Mouse (Mus musculus) gastrocnemius, postnatal 10 days (tissue): ENCODE data around the gene Gm6525. TPM values are rescaled to one million over a fixed set of nuclear protein-coding genes. Genes with fewer than 3 reads are reported as not detected.

Experiments used
- DNase-seq: peaks from one replicate; pipeline ENCODE4 v3.0.0; 2021; ENCODE audit warnings: mixed read lengths
- total RNA-seq, 2 experiments: library from RNA; stranded (reverse); gene quantifications; 2 replicates each; pipeline ENCODE4 v1.2.3; 2021

The Gm6525 gene
- total RNA-seq, 2 experiments from 2014 or later, result 0.31 TPM; not detected in 1

DNA sequence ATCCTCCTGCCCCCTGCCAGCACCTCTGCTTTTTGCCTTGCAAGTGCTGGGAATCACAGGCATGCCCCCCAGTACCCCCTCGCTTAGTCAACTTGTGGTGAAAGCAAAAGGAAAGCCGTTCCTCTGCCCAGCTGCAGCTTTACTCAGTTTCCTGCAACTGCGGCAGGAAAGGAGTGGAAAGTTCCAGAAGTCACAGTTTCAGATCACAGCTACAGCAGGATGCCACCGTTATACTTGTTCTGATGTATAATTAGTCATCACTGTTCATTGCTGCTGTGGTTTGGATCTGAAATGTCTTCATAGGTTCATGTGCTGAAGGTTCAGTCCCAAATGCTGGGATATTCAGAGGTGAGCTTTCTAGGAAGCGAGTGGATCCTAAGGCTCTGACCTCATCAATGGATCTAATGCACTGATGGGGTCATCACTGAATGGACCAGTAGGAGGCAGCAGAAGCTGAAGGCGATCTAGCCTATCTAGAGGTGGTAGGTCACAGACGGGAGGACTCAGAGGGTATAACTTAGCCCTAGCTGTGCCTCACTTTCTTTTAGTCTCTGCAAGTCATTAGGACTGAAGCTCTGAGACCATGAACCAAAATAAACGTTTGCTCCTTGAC is 4.4 kb upstream of the Gm6525 start:
- no peak for DNase-seq

- no peak for DNase-seq
Measured at GRCm38 (mm10) chr3:84172406-84172805, 1.5 kb upstream of the Gm6525 start.

- peak; percentile 74 for DNase-seq
Measured at GRCm38 (mm10) chr3:84175337-84176315, 1.7 kb downstream of the Gm6525 start.

- DNase-seq, result no peak
Measured at GRCm38 (mm10) chr3:84177834-84178233, 3.9 kb downstream of the Gm6525 start.

DNA sequence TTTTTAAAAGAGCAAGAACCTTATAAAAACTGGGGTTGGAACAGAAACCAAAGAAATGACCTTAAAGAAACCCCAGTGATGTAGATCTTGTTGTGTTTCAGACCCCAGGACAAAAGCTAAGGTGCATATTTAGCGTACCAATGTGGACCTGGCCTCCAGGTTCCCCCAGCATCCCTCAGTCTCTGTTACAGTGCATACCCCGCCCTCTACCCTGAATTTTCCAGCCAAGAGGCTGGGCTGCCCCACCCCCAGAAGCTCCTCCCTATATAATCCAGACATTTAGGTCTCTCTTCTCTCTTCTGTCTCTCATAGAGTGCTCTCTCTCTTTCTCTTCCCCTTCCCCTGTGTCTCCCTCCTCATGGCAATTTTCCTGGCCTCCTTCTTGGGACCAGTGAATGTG is 6.4 kb downstream of the Gm6525 start:
- no peak for DNase-seq

DNA sequence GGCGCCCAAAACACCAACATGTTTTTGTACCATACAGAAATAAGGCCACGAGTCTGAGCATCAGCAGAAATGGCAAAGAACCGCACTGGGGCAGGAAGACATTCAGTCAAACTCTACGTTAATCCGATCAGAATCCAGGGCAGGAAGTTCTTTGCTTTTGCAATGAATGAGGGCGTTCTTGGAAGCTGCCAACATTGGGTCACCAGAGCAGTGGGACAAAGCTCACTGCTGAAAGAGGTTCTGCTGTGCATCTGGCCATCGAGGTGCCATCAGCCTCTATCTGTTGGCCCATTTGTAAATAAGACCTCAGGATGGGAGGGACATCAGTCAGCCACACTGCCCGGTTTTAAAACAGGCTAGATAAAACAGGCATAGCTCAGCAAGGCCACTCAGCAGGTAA is 7.2 kb downstream of the Gm6525 start:
- DNase-seq, result no peak

DNA sequence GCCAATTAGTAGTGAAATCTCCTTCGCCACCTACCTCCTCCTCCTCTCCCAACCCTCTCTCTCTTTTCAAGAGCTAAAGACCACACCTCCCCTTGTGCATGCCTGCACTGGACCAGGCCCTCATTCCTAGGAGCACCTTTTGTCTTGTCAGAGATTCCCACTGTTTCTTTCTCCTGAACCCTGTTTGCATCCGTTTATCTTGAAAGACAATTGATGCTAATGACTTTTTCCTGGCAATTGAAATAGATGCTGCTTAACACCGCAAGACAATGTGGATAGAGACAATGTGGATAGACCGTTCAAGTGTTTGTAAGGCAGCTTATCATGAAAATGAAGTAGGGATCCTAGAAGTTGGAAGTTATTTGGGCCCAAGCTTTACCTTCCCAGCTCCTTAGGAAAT is 7.8 kb downstream of the Gm6525 start:
- no peak for DNase-seq

GRCm38 (mm10) chr3:84189629-84190173 is 15.8 kb downstream of the Gm6525 start:
- no peak for DNase-seq

- DNase-seq, result peak; percentile 20
Measured at GRCm38 (mm10) chr3:84190513-84191061, 16.7 kb downstream of the Gm6525 start.

DNA sequence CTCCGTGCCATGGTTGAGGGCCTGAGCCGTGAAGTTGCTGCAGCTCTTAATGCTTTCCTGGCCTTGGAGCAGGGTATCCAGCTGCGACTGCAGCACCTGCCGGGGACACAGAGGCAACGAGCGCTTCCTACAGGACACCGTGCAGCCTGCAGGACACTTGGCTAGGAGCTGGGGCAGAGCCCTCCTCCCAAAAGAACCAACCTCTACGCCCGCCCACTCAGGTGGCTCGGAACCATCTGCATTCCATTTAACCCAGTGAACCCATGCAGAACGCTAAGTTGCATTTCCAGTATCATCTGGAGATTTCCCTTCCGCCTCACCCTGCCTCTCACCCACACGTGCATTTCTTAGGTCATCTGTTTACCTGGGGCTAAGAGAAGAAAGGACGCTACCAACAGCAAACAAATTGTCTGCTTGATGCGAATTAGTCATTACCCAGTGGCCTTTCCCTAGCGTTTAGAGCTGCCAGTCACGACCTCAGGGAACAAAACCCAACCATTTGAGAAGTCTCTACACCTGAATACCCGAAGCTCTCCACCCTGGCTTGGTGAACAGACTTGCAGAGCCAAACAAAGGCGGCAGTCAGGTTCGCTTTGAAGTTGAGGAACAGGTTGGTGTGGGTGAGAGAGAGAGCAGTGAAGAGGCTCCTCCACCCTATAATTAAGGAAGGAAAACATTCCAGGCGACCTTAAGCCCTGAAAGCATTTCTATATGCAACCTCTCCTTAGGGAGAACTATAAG is 17.4 kb downstream of the Gm6525 start:
- DNase-seq, result no peak

- no peak for DNase-seq
Measured at GRCm38 (mm10) chr3:84193881-84194280, 20.0 kb downstream of the Gm6525 start.

GRCm38 (mm10) chr3:84198229-84198628 is 24.3 kb downstream of the Gm6525 start:
- no peak for DNase-seq

DNA sequence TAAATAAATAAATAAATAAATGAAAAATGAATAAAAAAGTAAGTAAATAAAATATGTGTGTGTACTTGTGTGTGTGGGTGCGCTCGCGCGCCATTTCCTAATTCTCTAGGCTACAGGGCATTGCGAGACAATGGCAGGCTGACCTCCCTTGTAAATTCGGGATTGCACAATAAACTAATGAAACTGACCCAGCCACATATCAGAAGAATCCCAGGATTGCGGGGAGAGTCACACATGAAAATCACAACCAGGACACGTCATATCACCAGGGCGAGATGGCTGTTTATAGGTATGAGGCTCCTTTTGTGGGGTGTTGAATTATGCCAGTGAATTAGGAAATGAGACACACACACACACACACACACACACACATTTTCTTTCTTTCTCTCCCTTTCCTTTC is 25.6 kb downstream of the Gm6525 start:
- no peak for DNase-seq

DNA sequence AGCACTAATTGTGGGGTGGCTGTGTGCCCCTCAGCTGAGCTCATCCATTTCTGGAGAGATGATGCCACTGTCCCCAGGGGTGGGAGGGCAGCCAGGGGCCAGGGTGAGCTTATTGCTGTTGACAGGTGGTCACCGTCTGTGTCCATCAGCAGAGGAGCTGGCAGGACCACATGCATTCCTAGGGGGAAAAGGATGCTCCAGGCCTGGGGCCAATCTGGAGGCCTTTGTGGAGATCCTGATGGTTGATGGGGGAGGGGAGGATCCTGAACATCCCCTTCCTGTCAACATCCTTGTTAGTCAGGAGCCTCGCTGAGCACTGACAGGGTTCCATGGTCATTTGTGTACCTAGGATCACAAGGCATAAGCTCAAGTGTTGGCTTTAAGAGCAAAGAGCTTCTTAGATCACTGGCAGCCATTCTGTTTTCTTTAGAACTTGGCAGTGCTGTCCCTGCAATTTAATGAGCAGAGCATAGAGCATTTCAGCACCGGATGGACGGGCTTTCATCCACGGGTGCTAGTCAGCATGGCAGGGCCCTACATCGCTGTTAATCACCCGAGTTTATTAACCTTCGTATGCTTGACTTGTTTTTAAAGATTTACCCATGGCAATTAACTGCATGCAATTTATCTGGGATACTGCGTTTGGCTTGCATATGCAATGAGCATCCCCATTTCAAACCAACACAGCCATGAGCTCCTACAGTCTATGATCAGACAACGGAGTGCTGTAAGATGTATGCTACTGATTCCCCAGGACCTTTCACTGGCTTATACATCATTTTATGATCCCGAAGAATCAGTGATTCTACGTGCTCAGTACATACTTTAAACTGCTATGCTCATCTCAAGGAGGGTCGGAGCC is 26.9 kb downstream of the Gm6525 start:
- DNase-seq, result peak; percentile 41

DNA sequence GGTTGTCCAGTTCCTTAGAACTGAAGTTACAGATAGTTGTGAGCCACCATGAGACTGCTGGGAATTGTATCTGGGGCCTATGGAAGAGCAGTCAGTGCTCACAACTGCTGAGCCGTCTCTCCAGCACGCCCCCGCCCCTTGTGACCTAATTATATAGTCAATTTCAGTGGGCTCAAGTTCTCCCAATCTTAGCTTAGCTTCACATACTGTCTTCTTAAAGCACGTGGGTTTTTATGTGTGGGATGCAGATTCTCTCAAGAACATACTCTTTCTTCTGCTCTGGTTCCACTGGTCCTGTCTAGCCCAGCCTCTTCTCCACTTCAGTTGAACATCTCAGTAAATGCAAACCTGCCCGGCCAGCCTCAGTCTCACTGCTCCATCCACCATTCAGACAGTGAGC is 30.7 kb downstream of the Gm6525 start:
- DNase-seq, result no peak

- DNase-seq, result no peak
Measured at GRCm38 (mm10) chr3:84205650-84206049, 31.7 kb downstream of the Gm6525 start.

DNA sequence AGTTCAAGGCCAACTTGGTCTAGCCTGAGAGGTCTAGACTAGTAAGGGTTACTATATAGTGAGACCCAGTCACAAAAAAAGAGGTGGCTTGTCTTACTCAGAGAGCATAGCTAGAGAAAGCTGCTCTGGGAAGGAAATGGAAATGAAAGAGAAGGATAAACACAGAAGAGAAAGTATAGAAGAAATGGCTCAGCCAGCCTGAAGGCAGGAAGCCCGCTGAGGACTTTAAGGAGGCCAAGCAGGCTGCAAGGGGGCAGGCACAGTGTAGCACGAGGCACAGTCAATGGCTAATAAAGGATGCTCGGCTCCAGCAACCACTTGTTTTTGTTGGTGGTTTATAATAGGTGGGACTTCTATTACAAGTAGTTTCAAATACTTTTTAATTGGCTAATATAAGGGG is 32.2 kb downstream of the Gm6525 start:
- no peak for DNase-seq

DNA sequence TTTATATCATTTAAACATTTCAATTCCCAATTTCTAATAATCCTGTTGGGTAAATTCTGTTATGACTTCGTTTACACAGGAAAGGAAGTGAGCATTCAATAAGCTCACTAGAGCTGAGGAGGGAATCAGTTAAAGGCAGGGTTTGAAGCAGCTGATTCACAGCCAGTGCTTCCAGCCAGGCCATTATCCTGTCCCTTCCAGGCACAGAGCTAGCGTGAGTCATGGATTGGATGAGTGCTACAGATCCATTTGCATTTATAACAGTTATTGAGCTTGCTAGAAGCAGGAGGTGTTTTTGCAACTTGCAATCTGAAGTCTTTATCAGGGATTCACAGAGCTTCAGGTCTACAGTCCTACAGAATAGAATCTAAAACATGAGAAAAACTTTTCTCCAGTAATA is 33.5 kb downstream of the Gm6525 start:
- DNase-seq, result no peak

- DNase-seq, result no peak
Measured at GRCm38 (mm10) chr3:84208475-84208874, 34.6 kb downstream of the Gm6525 start.

- DNase-seq, result no peak
Measured at GRCm38 (mm10) chr3:84208917-84209513, 35.1 kb downstream of the Gm6525 start.

DNA sequence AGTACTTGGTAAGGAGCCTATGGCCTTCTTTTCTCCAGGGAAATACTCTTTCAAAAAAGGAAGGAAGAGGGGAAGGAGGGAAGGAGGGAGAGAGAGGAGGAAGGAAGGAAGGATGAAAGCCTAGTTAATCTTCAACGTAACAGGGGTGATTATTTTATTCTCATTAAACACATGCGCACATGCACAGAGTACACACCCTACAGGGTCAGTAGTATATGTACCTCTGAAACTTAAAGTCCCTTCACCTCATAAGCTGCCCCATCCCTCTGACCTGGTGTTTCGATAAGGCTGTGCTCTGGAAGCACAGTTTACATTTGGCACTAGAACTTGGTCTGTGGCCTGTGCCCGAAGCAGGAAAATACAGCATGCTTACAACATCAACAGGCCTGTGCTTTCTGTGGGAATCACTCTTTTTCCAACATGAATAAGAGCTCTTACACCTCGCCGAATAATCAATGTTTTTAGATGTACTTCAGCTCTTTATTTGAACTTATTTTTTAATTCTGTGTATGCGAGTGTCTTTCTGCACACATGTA is 37.5 kb downstream of the Gm6525 start:
- no peak for DNase-seq
